ENCODE assay signal across 10 mouse cellular contexts in the genomic region with DNA sequence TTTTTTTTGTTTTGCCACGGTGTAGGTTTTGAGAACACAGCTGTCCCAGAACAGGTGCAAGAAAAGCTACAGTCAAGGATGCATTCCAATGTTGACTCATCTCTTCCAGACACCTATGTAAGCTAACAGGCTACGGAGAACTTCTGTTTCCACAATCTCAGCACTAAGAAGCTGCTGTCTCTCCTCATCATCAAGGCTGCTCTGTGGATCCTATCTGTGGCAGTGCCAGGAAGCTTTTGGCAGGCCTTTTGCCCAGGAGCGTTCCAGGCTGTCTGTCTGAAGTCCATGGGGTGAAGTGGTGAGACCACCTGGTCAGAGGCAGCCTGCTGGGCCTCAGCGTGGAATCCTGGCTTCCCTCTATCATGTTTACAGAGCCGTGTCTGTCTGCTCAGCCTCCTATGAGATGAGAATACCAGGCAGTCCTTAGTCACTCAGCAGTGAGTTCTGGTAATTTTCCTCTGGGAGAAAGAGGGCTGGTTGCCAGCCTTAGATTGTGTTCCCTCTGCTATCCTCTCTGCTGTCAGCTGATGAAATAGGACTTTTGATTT.
A peak's percentile ranks its signal among the peaks of the same experiment; 100 is the strongest.
DNase-seq lines count a peak whose midpoint lies in the region; ATAC-seq and TF ChIP-seq lines count a peak whose summit lies in the region.
"Had no signal": no experiment of that assay in that cellular context is flagged by ENCODE, and none has a peak within 500 bp of the region (broad histone marks: within the 10 kb centered on the region; RNA-seq: fewer than 3 reads in every experiment).

No protein-coding gene starts in this region.

- H3K4me1 ChIP-seq in stomach, postnatal 0 days (replicated peaks; ENCODE audit: control insufficient read depth, insufficient read depth) = no peaks in the 10 kb centered on the region

- H3K4me3 ChIP-seq in stomach, postnatal 0 days (ENCODE audit: low read depth, low read length) = no peak overlapping the region
- H3K4me3 ChIP-seq: erythroblast, embryonic 14.5 days had no signal

- no peak for TF ChIP-seq EP300 in stomach, postnatal 0 days (optimal IDR thresholded peaks at IDR 0.05)

- intact Hi-C loops in left cerebral cortex, postnatal 14 days (cut with DNase I) = loop anchor here (10.0 kb wide), 1 partner anchor 119 kb away; no protein-coding TSS in a partner anchor

- H3K9me3 ChIP-seq in stomach, postnatal 0 days (ENCODE audit: control insufficient read depth, low read length) = no peaks in the 10 kb centered on the region

- 22% methylated on average over 5 of the region's 5 CpGs for WGBS in stomach, postnatal 0 days

- H3K27ac ChIP-seq in stomach, postnatal 0 days (replicated peaks) = 0 out of 2 replicates have a peak overlapping the region, but pooled peaks have one; percentile 56

- H3K4me2 ChIP-seq in stomach, postnatal 0 days (replicated peaks; ENCODE audit: low read depth) = no peak overlapping the region

- TF ChIP-seq CTCF in stomach, postnatal 0 days (IDR thresholded peaks at IDR 0.05; ENCODE audit: low read depth) = no peak

- H3K27me3 ChIP-seq in stomach, postnatal 0 days (ENCODE audit: control insufficient read depth, insufficient read depth, low read length) = no peaks in the 10 kb centered on the region
- H3K27me3 ChIP-seq: CH12.LX had no signal

- no peaks in the 10 kb centered on the region for H3K36me3 ChIP-seq in stomach, postnatal 0 days (ENCODE audit: control insufficient read depth, insufficient read depth, low read length)

- peak; percentile 78 for ATAC-seq in frontal cortex, adult (ENCODE audit: low TSS enrichment)
- ATAC-seq in stomach, postnatal 0 days (ENCODE audit: low FRiP score, low TSS enrichment) = peak; percentile 47; the same call in 1 of the 2 replicates
- no peak for ATAC-seq in inflammation-experienced regulatory T-cells, adult 6 months

- no peak overlapping the region for H3K9ac ChIP-seq in stomach, postnatal 0 days (ENCODE audit: low read length)

- DNase-seq in frontal cortex, postnatal 10 days (ENCODE audit: low spot score in 2 of 2) = no peak
- DNase-seq in adrenal gland, adult (ENCODE audit: inconsistent age in 2 of 2, low spot score in 1 of 2) = peak; percentile 85 to 92
- DNase-seq in gastrocnemius, adult 18-20 months (ENCODE audit: low spot score) = peak; percentile 47
- peak; percentile 24 for DNase-seq in kidney, adult 18-20 months
- DNase-seq in left cerebral cortex, postnatal 14 days (ENCODE audit: low spot score in 2 of 2) = peak; percentile 33 to 52
- DNase-seq in stomach, postnatal 0 days (ENCODE audit: low spot score) = no peak

Comparison
In these comparisons a context has a peak if more than half of its experiments do, and no peak if none do; other contexts are left out.
1. DNase-seq: peak in adrenal gland, adult (2 of 2), gastrocnemius, adult 18-20 months (single experiment), kidney, adult 18-20 months (single experiment) and left cerebral cortex, postnatal 14 days (2 of 2); none in frontal cortex, postnatal 10 days (0 of 2) and stomach, postnatal 0 days (single experiment).